Mouse (Mus musculus) bone marrow macrophage, adult 2 months (primary cell): ENCODE results near the gene Myod1.

Experiments used
- CTCF ChIP-seq: IDR thresholded peaks from 2 replicates; pipeline ENCODE4 v1.5.1; 2012; ENCODE audit warnings: low read depth, mild to moderate bottlenecking, low read length, moderate library complexity
- POLR2A ChIP-seq: IDR thresholded peaks from 2 replicates; pipeline ENCODE4 v1.6.1; 2012; ENCODE audit warnings: mild to moderate bottlenecking, low read depth, low read length, borderline replicate concordance

- no peak for TF ChIP-seq CTCF
- no peak for TF ChIP-seq POLR2A
Observed at GRCm38 (mm10) chr7:46396928-46397731, 20.9 kb downstream of the Myod1 start.
